Mouse (Mus musculus) right cerebral cortex, postnatal 36 days (tissue): ENCODE data around the gene Olfr153.
A peak's percentile ranks its signal among the peaks of the same experiment; 100 is the strongest.
"Not testable (repeated sequence)": the region's sequence is repeated elsewhere in the genome, so short reads cannot be mapped to it uniquely, and the experiment has no call there.

Experiments
- DNase-seq, 2 experiments: peaks; one replicate each; pipeline ENCODE4 v3.0.0; 2022; ENCODE audit warnings: low spot score in 2 of 2, mixed read lengths in 1 of 2

Olfr153 gene

GRCm38 (mm10) chr2:87531496-87531895 lies at the start of gene Olfr153:
TSS of gene Olfr153 (plus strand) at chr2:87531796.
- no peak for DNase-seq

GRCm38 (mm10) chr2:87482276-87482675 lies 49.3 kb upstream of the Olfr153 start:
- no peak for DNase-seq

- DNase-seq = not testable (repeated sequence)
Measured at GRCm38 (mm10) chr2:87496993-87497392, 34.6 kb upstream of the Olfr153 start, which contains the start of gene Pramel7. TSS of gene Pramel7 (minus strand) at chr2:87497093.

GRCm38 (mm10) chr2:87506265-87506664 lies 25.3 kb upstream of the Olfr153 start, which contains the start of gene Pramel6:
TSS of gene Pramel6 (plus strand) at chr2:87506565.
- no peak for DNase-seq

DNA sequence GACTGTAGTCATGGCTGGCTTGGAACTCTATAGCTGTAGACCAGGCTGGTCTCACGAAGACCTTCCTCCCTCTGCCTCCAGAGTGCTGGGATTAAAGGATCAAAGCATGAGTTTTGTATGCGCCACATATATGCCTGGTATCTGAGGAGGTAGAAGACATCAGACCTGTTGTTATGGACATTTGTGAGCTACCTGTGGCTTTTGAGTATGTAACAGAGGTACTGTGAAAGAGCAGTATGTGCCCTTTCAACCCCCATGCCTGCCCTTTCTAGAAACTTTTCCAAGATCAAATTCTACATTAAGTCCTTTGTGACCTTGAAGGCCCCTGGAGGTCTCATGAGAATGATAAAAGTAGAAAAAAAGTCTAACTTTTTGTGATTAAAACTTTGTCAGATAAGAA lies 16.6 kb upstream of the Olfr153 start:
- DNase-seq = no peak

GRCm38 (mm10) chr2:87515457-87516060 lies 16.0 kb upstream of the Olfr153 start:
- DNase-seq = no peak

DNA sequence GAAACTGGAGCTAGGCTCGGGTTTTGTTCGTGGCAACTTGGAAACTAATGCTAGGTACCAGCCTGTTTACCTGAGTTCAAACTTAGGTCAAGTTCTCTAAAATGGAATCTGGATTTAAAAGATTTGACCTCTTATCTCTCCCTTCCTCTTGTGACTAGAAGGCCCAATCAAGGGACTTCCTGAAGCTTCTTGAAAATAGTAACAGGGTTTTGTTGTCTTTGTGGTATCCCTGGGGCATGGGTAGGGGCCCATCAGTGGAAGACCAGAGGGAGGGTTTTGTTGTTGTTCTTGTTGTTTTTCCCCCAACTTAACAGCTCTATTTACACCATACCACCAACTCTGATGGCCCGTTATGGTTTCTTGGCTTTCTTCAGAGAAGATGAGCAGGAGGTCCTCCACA lies 15.0 kb upstream of the Olfr153 start:
- no peak for DNase-seq

- no peak for DNase-seq
Measured at GRCm38 (mm10) chr2:87520651-87521050, 10.9 kb upstream of the Olfr153 start.

- DNase-seq = peak in 1 of 2 experiments; percentile 2
Measured at GRCm38 (mm10) chr2:87525899-87526616, 5.5 kb upstream of the Olfr153 start.

GRCm38 (mm10) chr2:87534826-87535225 lies 3.2 kb downstream of the Olfr153 start:
- DNase-seq = no peak

- no peak for DNase-seq
Measured at GRCm38 (mm10) chr2:87545442-87545841, 13.8 kb downstream of the Olfr153 start, which contains the start of gene Olfr1128. TSS of gene Olfr1128 (minus strand) at chr2:87545542.

- not testable (repeated sequence) for DNase-seq
Measured at GRCm38 (mm10) chr2:87573602-87574001, 42.0 kb downstream of the Olfr153 start, which contains the start of gene Olfr1129. TSS of gene Olfr1129 (plus strand) at chr2:87573902.
